Mouse (Mus musculus): Measurements from ENCODE around the gene Plekhm1.

DNA sequence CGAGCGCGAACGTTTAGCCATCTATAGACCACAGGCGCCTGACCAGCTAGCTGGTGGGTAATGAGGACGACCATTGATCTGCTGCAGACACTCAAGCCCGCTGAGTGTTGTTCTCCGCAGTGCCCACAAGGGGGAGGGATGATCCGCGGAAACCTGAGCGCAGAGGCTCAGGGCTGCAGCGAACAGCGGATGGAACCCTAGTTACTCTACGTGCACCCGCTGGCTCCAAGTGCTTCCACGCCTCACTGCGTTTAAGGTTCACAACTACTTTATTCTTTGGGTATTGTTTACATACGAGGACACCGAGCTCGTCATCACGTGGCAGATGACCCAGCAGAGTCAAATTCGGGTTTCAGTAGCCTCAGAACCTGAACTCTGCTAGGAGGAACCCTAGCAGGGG, 53.4 kb downstream of the Plekhm1 start:
- TF ChIP-seq CTCF (IDR thresholded peaks at IDR 0.05; ENCODE audit: extremely low read depth, insufficient read depth, low read length) (peak; percentile 81), POLR2A (IDR thresholded peaks at IDR 0.05; ENCODE audit: extremely low read depth, insufficient read depth, low read length) (no peak)
